Mouse (Mus musculus) spleen, postnatal 4 days (tissue): ENCODE measurements around the gene Olfr1454.

Experiments
- DNase-seq, 2 experiments: peaks; one replicate each; pipeline ENCODE4 v3.0.0; 2022; ENCODE audit warnings: low spot score in 2 of 2

Olfr1454 gene

DNA sequence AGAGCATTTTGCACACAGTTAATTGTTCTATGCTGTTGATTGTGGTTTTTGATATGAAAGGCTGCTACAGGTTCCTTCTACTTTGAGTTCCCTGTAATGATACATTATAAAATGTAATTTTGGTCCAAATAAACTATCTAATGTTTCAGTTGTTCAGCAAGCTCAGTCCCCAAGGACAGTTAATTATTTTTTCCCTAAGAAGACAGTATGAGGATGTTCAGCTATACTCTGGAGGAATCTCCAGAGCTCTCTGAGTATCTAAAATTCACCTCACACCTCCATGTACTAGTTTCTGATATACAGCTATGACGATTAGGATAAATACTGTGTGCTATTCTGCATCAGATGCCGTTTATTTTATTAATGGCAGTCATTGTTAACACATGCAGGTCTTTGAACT, at the start of gene Olfr1454:
Gene Olfr1454 (plus strand): TSS at position 301 of the 400 bp plus-strand sequence.
- DNase-seq, result no peak

DNA sequence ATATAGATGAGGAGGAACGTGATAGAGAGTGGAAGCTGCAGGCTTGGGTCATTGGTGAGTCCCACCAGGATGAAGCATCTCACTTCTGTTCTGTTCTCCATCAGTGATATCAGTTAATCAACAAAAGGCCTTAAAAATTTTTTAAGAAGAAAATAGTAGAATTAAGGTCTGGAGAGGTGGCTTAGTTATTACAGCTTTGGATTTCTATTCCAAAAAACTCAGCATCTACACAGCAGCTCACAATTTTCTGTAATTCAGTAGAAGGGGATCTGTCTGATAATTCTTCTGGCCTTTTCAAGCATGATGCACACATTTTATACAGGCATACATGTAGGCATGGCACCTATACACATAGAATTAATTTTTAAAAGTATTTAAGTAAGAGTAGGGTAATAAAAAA, 32.2 kb upstream of the Olfr1454 start, which contains the start of gene Olfr1453:
Gene Olfr1453 (minus strand): TSS at position 101 of the 400 bp plus-strand sequence.
- no peak for DNase-seq

DNA sequence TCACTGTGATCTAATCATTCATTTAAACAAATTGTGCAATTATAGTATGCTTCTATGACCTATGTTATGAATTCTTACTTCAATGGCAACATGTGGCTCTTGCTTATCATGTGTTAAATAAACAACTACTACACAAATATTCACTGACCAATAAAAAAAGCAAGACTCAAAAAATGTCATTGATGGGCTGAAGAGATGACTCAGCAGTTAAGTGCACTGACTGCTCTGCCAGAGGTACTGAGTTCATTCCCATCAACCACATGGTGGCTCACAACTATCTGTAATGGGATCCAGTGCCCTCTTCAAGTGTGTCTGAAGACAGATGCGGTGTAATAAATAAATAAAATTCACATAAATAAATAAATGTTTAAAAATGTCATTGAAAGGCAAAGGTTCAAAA, 33.5 kb downstream of the Olfr1454 start:
- no peak for DNase-seq

DNA sequence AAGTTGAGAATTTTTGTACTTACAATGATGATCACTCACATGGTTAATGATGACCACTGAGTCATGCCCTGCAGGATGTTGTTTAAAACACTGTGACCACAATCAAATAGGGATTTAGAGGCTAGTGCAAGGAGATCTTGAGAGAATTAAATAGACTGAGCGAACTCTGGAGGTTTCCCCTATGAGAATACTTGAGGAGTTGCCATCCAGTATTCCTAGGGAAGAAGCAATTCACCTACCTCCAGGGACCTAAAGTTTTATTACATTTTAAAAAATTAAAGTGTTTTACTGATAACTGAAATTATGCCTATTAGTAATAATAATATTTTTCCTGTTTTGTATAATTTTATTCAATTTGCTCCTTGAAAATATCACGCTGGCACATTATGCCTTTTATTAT, 37.4 kb downstream of the Olfr1454 start, which contains the start of gene Olfr1457:
Gene Olfr1457 (minus strand): TSS at position 101 of the 400 bp plus-strand sequence.
- DNase-seq, result no peak

DNA sequence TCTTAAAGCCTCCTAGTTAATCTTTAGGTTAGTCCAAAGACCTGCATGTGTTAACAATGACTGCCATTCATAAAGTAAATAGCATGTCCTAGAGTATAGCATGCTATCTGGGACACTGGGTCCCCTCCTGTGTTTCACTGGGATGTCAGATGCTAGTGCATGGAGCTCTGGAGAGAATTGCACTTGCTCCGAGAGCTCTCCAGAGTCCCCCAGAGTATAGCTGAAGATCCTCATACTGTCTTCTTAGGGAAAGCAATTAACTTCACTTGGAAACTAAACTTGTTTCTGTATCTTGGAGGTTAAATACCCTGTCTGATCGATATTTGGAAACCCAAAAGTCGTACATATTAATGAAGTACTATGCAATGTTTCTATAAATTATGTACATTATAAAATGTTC, 46.3 kb downstream of the Olfr1454 start, which contains the start of gene Olfr1458:
Gene Olfr1458 (minus strand): TSS at position 101 of the 400 bp plus-strand sequence.
- no peak for DNase-seq
